Mouse (Mus musculus) intestine, postnatal 0 days (tissue): ENCODE measurements around the gene Nkx2-4. TPM values are rescaled to one million over a fixed set of nuclear protein-coding genes. Genes with fewer than 3 reads are reported as not detected.

Experiments used
- ATAC-seq: fragments of 200-750 bp; cut with Nextera tagmentation; 2 replicates; pipeline ENCODE4 v1.8.0; 2017; ENCODE audit warnings: mild to moderate bottlenecking, moderate TSS enrichment, moderate library complexity
- H3K27ac ChIP-seq: fragments of 300-500 bp; sonication (generic); 2 replicates; pipeline ENCODE4 v1.5.1; 2014; ENCODE audit warnings: mild to moderate bottlenecking, low read depth, low read length, moderate library complexity
- H3K27me3 ChIP-seq: fragments of 300-500 bp; sonication (generic); replicated peaks from 2 replicates; pipeline ENCODE4 v1.6.1; 2014; ENCODE audit warnings: low read length, mixed read lengths; ENCODE audit not compliant: control insufficient read depth, insufficient read depth
- H3K36me3 ChIP-seq: fragments of 300-500 bp; sonication (generic); 2 replicates; pipeline ENCODE4 v1.6.1; 2014; ENCODE audit warnings: mild to moderate bottlenecking, moderate library complexity; ENCODE audit not compliant: control insufficient read depth, insufficient read depth
- H3K4me1 ChIP-seq: fragments of 300-500 bp; sonication (generic); replicated peaks from 2 replicates; pipeline ENCODE4 v1.6.1; 2014; ENCODE audit warnings: antibody characterized with exemption, low read length, mixed read lengths; ENCODE audit not compliant: control insufficient read depth, insufficient read depth
- H3K4me2 ChIP-seq: fragments of 300-500 bp; sonication (generic); replicated peaks from 2 replicates; pipeline ENCODE4 v1.6.1; 2014; ENCODE audit warnings: low read depth, mild to moderate bottlenecking, moderate library complexity
- H3K4me3 ChIP-seq: fragments of 300-500 bp; sonication (generic); 2 replicates; pipeline ENCODE4 v1.5.1; 2014; ENCODE audit warnings: low read depth, low read length
- H3K9ac ChIP-seq: fragments of 300-500 bp; sonication (generic); 2 replicates; pipeline ENCODE4 v1.6.1; 2014; ENCODE audit warnings: mild to moderate bottlenecking, low read depth, low read length
- H3K9me3 ChIP-seq: fragments of 300-500 bp; sonication (generic); 2 replicates; pipeline ENCODE4 v1.6.1; 2016; ENCODE audit warnings: mixed run types; ENCODE audit not compliant: control insufficient read depth
- CTCF ChIP-seq: sonication (generic); IDR thresholded peaks from 2 replicates; pipeline ENCODE4 v1.5.1; 2016; ENCODE audit warnings: low read depth, mild to moderate bottlenecking, control low read depth, antibody characterized with exemption, moderate library complexity
- WGBS: fragments of 180-500 bp; shearing (Covaris S2); extraction: QIAGEN DNeasy Blood & Tissue Kit; methylation state at CpG from one replicate; pipeline ENCODE4 v1.1.7; 2014; 5-methylcytosine and 5-hydroxymethylcytosine counted together
- polyA plus RNA-seq: library from polyadenylated mRNA; unstranded; fragments of >200 nt; fragmentation: Nextera tagmentation; extraction: Ambion mirVana; gene quantifications from 2 replicates; pipeline ENCODE4 v1.2.1, GENCODE M21; 2015

The Nkx2-4 gene
- polyA plus RNA-seq, 1 experiment from 2014 or later: not detected

GRCm38 (mm10) chr2:147083471-147084365 lies 1.5 kb downstream of the Nkx2-4 start:
- Histone ChIP-seq H3K27ac (no peak overlapping the region), H3K4me3 (peak overlapping the region; percentile 45), H3K36me3 (no peaks in the 10 kb centered on the region), H3K4me2 (peak overlapping the region; percentile 85), H3K27me3 (peaks cover 74% of the 10 kb centered on the region), H3K4me1 (0 out of 2 replicates have a peak, but pooled peaks cover 2% of the 10 kb centered on the region), H3K9ac (no peak overlapping the region), H3K9me3 (no peaks in the 10 kb centered on the region)
- no peak for TF ChIP-seq CTCF
- 2% methylated on average over 67 of the region's 72 CpGs for WGBS
- peak; percentile 44; the same call in 1 of the 2 replicates for ATAC-seq

GRCm38 (mm10) chr2:147082391-147082790 lies 2.9 kb downstream of the Nkx2-4 start:
- no peak for TF ChIP-seq CTCF
- no peak overlapping the region for H3K4me2 ChIP-seq
- 70% methylated on average over 4 of the region's 4 CpGs for WGBS
- no peaks in the 10 kb centered on the region for H3K9me3 ChIP-seq
- peaks cover 2% of the 10 kb centered on the region; the same call in 1 of the 2 replicates for H3K36me3 ChIP-seq
- no peak overlapping the region for H3K9ac ChIP-seq
- peaks cover 66% of the 10 kb centered on the region for H3K27me3 ChIP-seq
- ATAC-seq: no peak
- no peak overlapping the region for H3K27ac ChIP-seq
- H3K4me3 ChIP-seq: no peak overlapping the region
- 0 out of 2 replicates have a peak, but pooled peaks cover 2% of the 10 kb centered on the region for H3K4me1 ChIP-seq

- H3K9ac ChIP-seq: no peak overlapping the region
- 0 out of 2 replicates have a peak, but pooled peaks cover 2% of the 10 kb centered on the region for H3K27me3 ChIP-seq
- no peak overlapping the region for H3K27ac ChIP-seq
- no peaks in the 10 kb centered on the region for H3K9me3 ChIP-seq
- no peak for TF ChIP-seq CTCF
- 93% methylated on average over 4 of the region's 4 CpGs for WGBS
- H3K4me3 ChIP-seq: no peak overlapping the region
- no peak for ATAC-seq
- no peak overlapping the region for H3K4me2 ChIP-seq
- H3K4me1 ChIP-seq: no peaks in the 10 kb centered on the region
- H3K36me3 ChIP-seq: peaks cover 34% of the 10 kb centered on the region
These were observed 10.8 kb downstream of the Nkx2-4 start for GRCm38 (mm10) chr2:147074399-147074798.

GRCm38 (mm10) chr2:147073962-147074361 lies 11.3 kb downstream of the Nkx2-4 start:
- Histone ChIP-seq H3K4me2 (no peak overlapping the region), H3K36me3 (peaks cover 34% of the 10 kb centered on the region), H3K4me3 (no peak overlapping the region), H3K27me3 (no peaks in the 10 kb centered on the region), H3K27ac (no peak overlapping the region), H3K9ac (no peak overlapping the region), H3K4me1 (no peaks in the 10 kb centered on the region), H3K9me3 (no peaks in the 10 kb centered on the region)
- no peak for ATAC-seq
- TF ChIP-seq CTCF: no peak
- WGBS: 85% methylated on average over 2 of the region's 2 CpGs

GRCm38 (mm10) chr2:147070305-147070704 lies 14.9 kb downstream of the Nkx2-4 start:
- H3K27me3 ChIP-seq: no peaks in the 10 kb centered on the region
- no peak for TF ChIP-seq CTCF
- no peaks in the 10 kb centered on the region for H3K4me1 ChIP-seq
- H3K9me3 ChIP-seq: no peaks in the 10 kb centered on the region
- peaks cover 23% of the 10 kb centered on the region for H3K36me3 ChIP-seq
- H3K4me2 ChIP-seq: no peak overlapping the region
- ATAC-seq: no peak
- H3K27ac ChIP-seq: no peak overlapping the region
- no peak overlapping the region for H3K9ac ChIP-seq
- WGBS: 90% methylated on average over 1 of the region's 1 CpGs
- H3K4me3 ChIP-seq: no peak overlapping the region

- no peak for TF ChIP-seq CTCF
- no peak overlapping the region for H3K27ac ChIP-seq
- H3K4me3 ChIP-seq: no peak overlapping the region
- no peaks in the 10 kb centered on the region for H3K4me1 ChIP-seq
- no peak overlapping the region for H3K9ac ChIP-seq
- no peaks in the 10 kb centered on the region for H3K27me3 ChIP-seq
- H3K9me3 ChIP-seq: no peaks in the 10 kb centered on the region
- peaks cover 18% of the 10 kb centered on the region for H3K36me3 ChIP-seq
- ATAC-seq: no peak
- WGBS: 88% methylated on average over 1 of the region's 1 CpGs
- no peak overlapping the region for H3K4me2 ChIP-seq
These were observed 16.2 kb downstream of the Nkx2-4 start for GRCm38 (mm10) chr2:147069077-147069476.
